Mouse (Mus musculus) cerebellum, adult 2 months (tissue): ENCODE measurements at regions not wholly inside any gene's neighbourhood (a gene's known extent, or its start where the extent isn't known, plus 50 kb on each side); places are given as distances from the start of the nearest gene placed in this dataset.

Experiments
- CTCF ChIP-seq: fragments of 200-500 bp; IDR thresholded peaks from 2 replicates; pipeline ENCODE4 v1.5.1; 2011; ENCODE audit warnings: low read depth, mild to moderate bottlenecking, control low read depth, low read length, moderate library complexity, borderline replicate concordance; ENCODE audit not compliant: insufficient read depth
- POLR2A ChIP-seq: fragments of 200-500 bp; IDR thresholded peaks from 2 replicates; pipeline ENCODE4 v1.6.1; 2011; ENCODE audit warnings: low read length, control low read depth, borderline replicate concordance; ENCODE audit not compliant: insufficient read depth

- no peak for TF ChIP-seq POLR2A
- no peak for TF ChIP-seq CTCF
These were observed 261.4 kb upstream of the Cdyl start for GRCm38 (mm10) chr13:35398192-35398591.
